Mouse (Mus musculus): ENCODE measurements around the gene Phactr4. TPM values are rescaled to one million over a fixed set of nuclear protein-coding genes. Genes with fewer than 3 reads are reported as not detected.

Phactr4 gene
- polyA plus RNA-seq, 1 experiment = 21.2 TPM

GRCm38 (mm10) chr4:132398863-132399262, 23.4 kb downstream of the Phactr4 start:
- TF ChIP-seq CTCF (IDR thresholded peaks at IDR 0.05; ENCODE audit: low read depth, low read length) = no peak
- no peak for TF ChIP-seq POLR2A (IDR thresholded peaks at IDR 0.05; ENCODE audit: borderline replicate concordance, low read depth, low read length)
- H3K27ac ChIP-seq (ENCODE audit: insufficient read depth, low read depth, low read length) = no peak overlapping the region
- peaks cover 23% of the 10 kb centered on the region for H3K4me1 ChIP-seq (ENCODE audit: control insufficient read depth, insufficient read depth, low read length)
- H3K4me3 ChIP-seq (ENCODE audit: insufficient read depth, low read length) = no peak overlapping the region

GRCm38 (mm10) chr4:132398045-132398774, 24.1 kb downstream of the Phactr4 start:
- H3K27ac ChIP-seq (ENCODE audit: insufficient read depth, low read depth, low read length) = no peak overlapping the region

DNA sequence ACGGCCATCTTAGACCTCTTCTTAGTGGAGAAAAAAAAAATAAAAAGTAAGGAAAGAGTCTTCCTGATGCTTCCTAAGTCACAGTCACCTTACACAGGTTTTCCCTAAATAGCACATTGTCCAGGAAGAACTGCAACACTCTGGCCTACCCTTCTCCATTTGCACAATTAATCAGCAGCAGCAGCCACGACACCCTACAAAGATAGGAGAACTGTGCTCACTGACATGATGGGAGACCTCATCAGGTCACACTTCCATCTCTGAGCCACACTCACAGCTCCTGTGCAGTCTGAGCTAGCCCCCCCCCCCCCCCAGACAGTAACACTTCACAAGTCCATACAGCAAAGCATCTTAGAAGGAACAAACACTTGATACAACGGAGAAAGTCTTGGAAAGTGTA, 25.2 kb downstream of the Phactr4 start:
- no peak for TF ChIP-seq CTCF (IDR thresholded peaks at IDR 0.05; ENCODE audit: low read depth, low read length)
- no peak for TF ChIP-seq POLR2A (IDR thresholded peaks at IDR 0.05; ENCODE audit: borderline replicate concordance, low read depth, low read length)
- Histone ChIP-seq H3K4me3 (ENCODE audit: insufficient read depth, low read length) (no peak overlapping the region), H3K4me1 (ENCODE audit: control insufficient read depth, insufficient read depth, low read length) (peaks cover 16% of the 10 kb centered on the region), H3K27ac (ENCODE audit: insufficient read depth, low read depth, low read length) (no peak overlapping the region)

More at GRCm38 (mm10) chr4:132398045-132398774, 24.1 kb downstream of the Phactr4 start:
- H3K4me3 ChIP-seq (ENCODE audit: insufficient read depth, low read length) = peak overlapping the region; percentile 50
- no peak for TF ChIP-seq POLR2A (IDR thresholded peaks at IDR 0.05; ENCODE audit: borderline replicate concordance, low read depth, low read length)
- TF ChIP-seq CTCF (IDR thresholded peaks at IDR 0.05; ENCODE audit: low read depth, low read length) = no peak
- peaks cover 18% of the 10 kb centered on the region for H3K4me1 ChIP-seq (ENCODE audit: control insufficient read depth, insufficient read depth, low read length)

DNA sequence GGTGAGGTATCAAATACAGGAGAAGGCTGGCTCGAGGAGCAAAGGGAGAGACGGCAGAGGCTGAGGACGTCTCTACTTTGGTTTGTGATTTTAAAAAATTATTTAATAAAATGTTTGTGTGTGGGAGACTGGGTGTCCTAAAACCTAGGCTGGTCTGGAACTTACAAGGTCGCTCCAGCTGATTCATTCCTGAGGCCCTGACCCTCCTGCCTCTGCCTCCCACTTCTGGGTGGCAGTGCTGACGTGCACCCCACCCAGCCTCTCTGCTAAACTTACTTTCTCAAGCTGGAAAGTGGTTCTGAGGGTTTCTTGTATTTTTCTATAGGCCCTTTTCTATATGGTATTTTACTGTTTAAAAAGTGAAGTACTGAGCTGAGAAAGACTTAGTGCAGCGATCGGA, 26.0 kb downstream of the Phactr4 start:
- Histone ChIP-seq H3K27ac (ENCODE audit: insufficient read depth, low read depth, low read length) (no peak overlapping the region), H3K4me1 (ENCODE audit: control insufficient read depth, insufficient read depth, low read length) (peaks cover 12% of the 10 kb centered on the region), H3K4me3 (ENCODE audit: insufficient read depth, low read length) (no peak overlapping the region)
- TF ChIP-seq POLR2A (IDR thresholded peaks at IDR 0.05; ENCODE audit: borderline replicate concordance, low read depth, low read length) = no peak
- TF ChIP-seq CTCF (IDR thresholded peaks at IDR 0.05; ENCODE audit: low read depth, low read length) = no peak

DNA sequence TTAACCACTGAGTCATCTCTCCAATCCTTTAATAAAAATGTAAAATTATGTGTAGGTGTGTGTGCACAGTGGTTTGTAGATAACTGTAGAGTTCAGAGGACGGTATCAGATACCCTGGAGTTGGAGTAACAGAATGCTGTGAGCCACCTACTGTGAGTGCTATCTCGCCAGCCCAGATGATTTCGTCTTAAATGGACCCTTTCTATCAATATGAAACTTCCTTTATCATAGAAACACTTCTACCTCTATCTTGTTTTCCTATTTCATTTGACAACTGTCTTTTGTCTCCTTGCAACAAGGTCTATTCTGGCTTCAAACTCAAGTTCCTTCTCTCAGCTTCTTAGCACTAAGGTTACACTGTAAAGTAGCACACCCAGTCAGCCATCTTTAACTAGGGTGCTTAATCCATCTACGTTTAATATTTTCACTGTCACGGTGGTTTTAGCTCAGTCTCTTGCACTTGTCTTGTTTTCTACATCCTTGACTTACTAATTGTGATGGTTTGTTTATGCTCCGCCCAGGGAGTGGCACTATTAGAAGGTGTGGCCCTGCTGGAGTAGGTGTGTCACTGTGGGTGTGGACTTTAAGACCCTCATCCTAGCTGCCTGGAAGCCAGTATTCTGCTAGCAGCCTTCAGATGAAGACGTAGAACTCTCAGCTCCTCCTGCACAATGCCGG, 31.1 kb downstream of the Phactr4 start:
- H3K4me3 ChIP-seq (ENCODE audit: insufficient read depth, low read length) = no peak overlapping the region
- TF ChIP-seq CTCF (IDR thresholded peaks at IDR 0.05; ENCODE audit: low read depth, low read length) (no peak), POLR2A (IDR thresholded peaks at IDR 0.05; ENCODE audit: borderline replicate concordance, low read depth, low read length) (no peak)
- peaks cover 4% of the 10 kb centered on the region; the same call in 1 of the 2 replicates for H3K4me1 ChIP-seq (ENCODE audit: control insufficient read depth, insufficient read depth, low read length)
- H3K27ac ChIP-seq (ENCODE audit: insufficient read depth, low read depth, low read length) = no peak overlapping the region

GRCm38 (mm10) chr4:132389302-132389701, 33.0 kb downstream of the Phactr4 start:
- H3K27ac ChIP-seq (ENCODE audit: insufficient read depth, low read depth, low read length) = no peak overlapping the region
- H3K4me3 ChIP-seq (ENCODE audit: insufficient read depth, low read length) = no peak overlapping the region
- peaks cover 4% of the 10 kb centered on the region for H3K4me1 ChIP-seq (ENCODE audit: control insufficient read depth, insufficient read depth, low read length)
- TF ChIP-seq CTCF (IDR thresholded peaks at IDR 0.05; ENCODE audit: low read depth, low read length) = no peak
- TF ChIP-seq POLR2A (IDR thresholded peaks at IDR 0.05; ENCODE audit: borderline replicate concordance, low read depth, low read length) = no peak

DNA sequence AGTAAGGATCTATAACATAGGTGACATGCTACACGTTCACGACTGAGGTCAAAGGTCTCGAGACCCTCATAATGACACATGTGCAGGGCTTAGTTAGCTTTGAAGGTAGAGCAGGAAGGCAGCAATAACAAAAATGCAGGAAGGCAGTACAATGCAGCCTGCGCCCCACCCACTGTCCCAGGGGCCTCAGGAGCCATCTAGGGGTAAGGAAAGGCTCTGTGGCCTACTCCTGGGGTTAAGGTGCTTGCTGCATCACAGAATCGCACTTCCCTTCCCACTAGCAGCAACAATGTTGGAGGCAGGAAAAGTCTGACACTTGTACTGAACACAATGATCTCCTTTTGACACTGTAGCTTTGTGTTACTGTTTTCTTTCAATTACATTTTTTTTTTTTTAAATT, 34.7 kb downstream of the Phactr4 start:
- TF ChIP-seq POLR2A (IDR thresholded peaks at IDR 0.05; ENCODE audit: borderline replicate concordance, low read depth, low read length) = no peak
- no peak for TF ChIP-seq CTCF (IDR thresholded peaks at IDR 0.05; ENCODE audit: low read depth, low read length)
- Histone ChIP-seq H3K4me3 (ENCODE audit: insufficient read depth, low read length) (no peak overlapping the region), H3K27ac (ENCODE audit: insufficient read depth, low read depth, low read length) (no peak overlapping the region), H3K4me1 (ENCODE audit: control insufficient read depth, insufficient read depth, low read length) (peaks cover 15% of the 10 kb centered on the region)

- no peak overlapping the region for H3K4me3 ChIP-seq (ENCODE audit: insufficient read depth, low read length)
- H3K4me1 ChIP-seq (ENCODE audit: control insufficient read depth, insufficient read depth, low read length) = peaks cover 19% of the 10 kb centered on the region
- no peak overlapping the region for H3K27ac ChIP-seq (ENCODE audit: insufficient read depth, low read depth, low read length)
- TF ChIP-seq POLR2A (IDR thresholded peaks at IDR 0.05; ENCODE audit: borderline replicate concordance, low read depth, low read length) (no peak), CTCF (IDR thresholded peaks at IDR 0.05; ENCODE audit: low read depth, low read length) (no peak)
Measured at GRCm38 (mm10) chr4:132386846-132387245, 35.4 kb downstream of the Phactr4 start.

GRCm38 (mm10) chr4:132385771-132386410, 36.4 kb downstream of the Phactr4 start:
- peaks cover 21% of the 10 kb centered on the region for H3K4me1 ChIP-seq (ENCODE audit: control insufficient read depth, insufficient read depth, low read length)
- no peak overlapping the region for H3K4me3 ChIP-seq (ENCODE audit: insufficient read depth, low read length)
- H3K27ac ChIP-seq (ENCODE audit: insufficient read depth, low read depth, low read length) = no peak overlapping the region
- TF ChIP-seq CTCF (IDR thresholded peaks at IDR 0.05; ENCODE audit: low read depth, low read length) = no peak
- TF ChIP-seq POLR2A (IDR thresholded peaks at IDR 0.05; ENCODE audit: borderline replicate concordance, low read depth, low read length) = no peak

DNA sequence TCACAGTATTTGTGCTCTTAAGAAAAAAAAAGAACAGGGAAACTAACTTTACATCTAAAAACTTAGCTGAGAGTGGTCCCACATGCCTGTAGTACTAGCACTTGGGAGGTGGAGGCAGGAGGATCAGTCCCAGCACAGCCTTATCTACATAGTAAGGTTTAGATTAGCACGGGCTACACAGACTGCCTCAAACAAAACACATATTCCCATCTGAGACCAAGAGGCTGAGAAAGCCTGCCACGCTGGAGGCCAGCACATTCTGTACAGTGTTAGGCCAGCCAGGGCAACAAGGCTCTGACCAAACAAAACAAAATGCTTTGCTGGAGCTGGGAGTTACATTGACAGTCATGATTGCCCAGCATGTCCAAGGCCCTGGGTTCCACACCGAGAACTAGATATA, 38.8 kb downstream of the Phactr4 start:
- TF ChIP-seq POLR2A (IDR thresholded peaks at IDR 0.05; ENCODE audit: borderline replicate concordance, low read depth, low read length) (no peak), CTCF (IDR thresholded peaks at IDR 0.05; ENCODE audit: low read depth, low read length) (no peak)
- H3K27ac ChIP-seq (ENCODE audit: insufficient read depth, low read depth, low read length) = peak overlapping the region; percentile 19; the same call in 1 of the 2 replicates
- H3K4me1 ChIP-seq (ENCODE audit: control insufficient read depth, insufficient read depth, low read length) = peaks cover 33% of the 10 kb centered on the region
- no peak overlapping the region for H3K4me3 ChIP-seq (ENCODE audit: insufficient read depth, low read length)

Data from bone marrow macrophage, adult 2 months (primary cell).